10 mouse cellular contexts compared by ENCODE assay signal in the genomic region with DNA sequence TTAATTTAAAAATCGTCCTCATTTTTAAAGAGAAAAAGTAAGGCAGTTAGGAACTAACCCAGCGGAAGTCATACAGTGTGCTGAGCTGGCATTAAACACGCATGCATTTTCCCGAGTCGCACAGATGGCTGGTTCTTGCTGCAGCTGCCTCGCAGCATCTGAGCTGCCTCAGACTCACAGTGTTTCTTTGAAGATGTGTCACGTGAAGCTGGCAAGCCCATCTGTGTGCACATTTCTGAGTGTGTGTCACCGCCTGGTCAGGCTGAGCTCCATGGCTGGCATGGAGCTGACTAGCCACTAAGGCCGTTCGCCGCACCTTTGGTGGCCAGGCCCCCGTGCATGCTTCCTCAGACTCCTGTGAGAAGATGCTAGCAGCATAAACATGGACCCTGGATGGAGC. TPM values are rescaled to one million over a fixed set of nuclear protein-coding genes. Genes with fewer than 3 reads are reported as not detected.
DNase-seq lines count a peak whose midpoint lies in the region; ATAC-seq lines count a peak whose summit lies in the region.
"Had no signal": no experiment of that assay in that cellular context is flagged by ENCODE, and none has a peak within 500 bp of the region (broad histone marks: within the 10 kb centered on the region; RNA-seq: fewer than 3 reads in every experiment).

No protein-coding gene starts in this region.

- no peak overlapping the region for H3K9ac ChIP-seq in midbrain, embryonic 15.5 days
- H3K9ac ChIP-seq: liver, embryonic 15.5 days; neural tube, embryonic 12.5 days had no signal

- H3K36me3 ChIP-seq in midbrain, embryonic 15.5 days (replicated peaks): no peaks in the 10 kb centered on the region
- H3K36me3 ChIP-seq: liver, embryonic 15.5 days; neural tube, embryonic 12.5 days had no signal

- ATAC-seq in midbrain, embryonic 15.5 days (replicated peaks): 0 out of 2 replicates have a peak, but pooled peaks have one; percentile 22

- 53% methylated on average over 12 of the region's 12 CpGs for WGBS in midbrain, embryonic 15.5 days

- H3K4me2 ChIP-seq in midbrain, embryonic 15.5 days: no peak overlapping the region
- H3K4me2 ChIP-seq: liver, embryonic 15.5 days; neural tube, embryonic 12.5 days had no signal

- H3K9me3 ChIP-seq in midbrain, embryonic 15.5 days: no peaks in the 10 kb centered on the region
- H3K9me3 ChIP-seq: liver, embryonic 15.5 days; neural tube, embryonic 12.5 days had no signal

- H3K27ac ChIP-seq in midbrain, embryonic 15.5 days: peak overlapping the region; percentile 64
- H3K27ac ChIP-seq: liver, embryonic 15.5 days; neural tube, embryonic 12.5 days had no signal

- peaks cover 24% of the 10 kb centered on the region for H3K4me1 ChIP-seq in midbrain, embryonic 15.5 days

- DNase-seq in left cerebral cortex, adult 18-20 months (ENCODE audit: low spot score in 2 of 2): peak; percentile 74 to 85
- no peak for DNase-seq in left cerebral cortex, adult 11 months (ENCODE audit: low spot score)
- DNase-seq in layer of hippocampus, adult 11-12 months (ENCODE audit: low spot score): peak; percentile 86
- peak; percentile 60 for DNase-seq in thymus, postnatal 14 days
- no peak for DNase-seq in yolk sac, embryonic 10.5 days (ENCODE audit: low spot score)
- DNase-seq in spleen, postnatal 4 days (ENCODE audit: low spot score in 2 of 2): no peak
- DNase-seq in lung, postnatal 25 days (ENCODE audit: low spot score): no peak

- no peak overlapping the region for H3K4me3 ChIP-seq in midbrain, embryonic 15.5 days
- H3K4me3 ChIP-seq: liver, embryonic 15.5 days; neural tube, embryonic 12.5 days had no signal

- H3K27me3 ChIP-seq in midbrain, embryonic 15.5 days (replicated peaks): no peaks in the 10 kb centered on the region

RNA-seq across cellular contexts. Expression of a gene that starts 1.4 kb away (rescaled TPM):
- total RNA-seq in left cerebral cortex, adult 18-20 months (2021): 10 to 100 TPM; 56.6 to 66.2 TPM
- polyA plus RNA-seq in midbrain, embryonic 15.5 days (2015; fragmentation: Nextera tagmentation; extraction: Ambion mirVana): 56.3 and 57.2 TPM in 2 replicates
- polyA plus RNA-seq: liver, embryonic 15.5 days had no signal

RNA-seq across cellular contexts. Expression of a gene that starts 3.1 kb away (rescaled TPM):
- total RNA-seq in left cerebral cortex, adult 18-20 months (2021): 1 to 10 TPM in 1 of 2 experiments, under 1 TPM in 1; 0.98 to 2.7 TPM
- polyA plus RNA-seq in midbrain, embryonic 15.5 days (2015; fragmentation: Nextera tagmentation; extraction: Ambion mirVana): 2.1 and 2.6 TPM in 2 replicates

RNA-seq across cellular contexts. Expression of a gene that starts 46.3 kb away (rescaled TPM):
- 100 to 1,000 TPM; 284 to 289 TPM for total RNA-seq in left cerebral cortex, adult 18-20 months (2021)
- polyA plus RNA-seq in midbrain, embryonic 15.5 days (2015; fragmentation: Nextera tagmentation; extraction: Ambion mirVana): 16.7 and 18.1 TPM in 2 replicates
- polyA plus RNA-seq: liver, embryonic 15.5 days had no signal

Comparison
In these comparisons a context has a peak if more than half of its experiments do, and no peak if none do; other contexts are left out.
1. DNase-seq: peak in left cerebral cortex, adult 18-20 months (2 of 2), layer of hippocampus, adult 11-12 months (single experiment) and thymus, postnatal 14 days (single experiment); none in left cerebral cortex, adult 11 months (single experiment), yolk sac, embryonic 10.5 days (single experiment), spleen, postnatal 4 days (0 of 2) and lung, postnatal 25 days (single experiment).